Mouse (Mus musculus): ENCODE results near the gene Polr2m.

GRCm38 (mm10) chr9:71467434-71467833 lies 18.3 kb downstream of the Polr2m start:
- TF ChIP-seq CTCF (conservative IDR thresholded peaks at IDR 0.05; ENCODE audit: low read length) (no peak), NANOG (IDR thresholded peaks at IDR 0.05; ENCODE audit: borderline replicate concordance, low read length) (no peak)

All from E14TG2a.4 (cell line).